Mouse (Mus musculus): ENCODE measurements at regions not wholly inside any gene's neighbourhood (a gene's known extent, or its start where the extent isn't known, plus 50 kb on each side); places are given as distances from the start of the nearest gene placed in this dataset.
"Not testable (repeated sequence)": the region's sequence is repeated elsewhere in the genome, so short reads cannot be mapped to it uniquely, and the experiment has no call there.

DNA sequence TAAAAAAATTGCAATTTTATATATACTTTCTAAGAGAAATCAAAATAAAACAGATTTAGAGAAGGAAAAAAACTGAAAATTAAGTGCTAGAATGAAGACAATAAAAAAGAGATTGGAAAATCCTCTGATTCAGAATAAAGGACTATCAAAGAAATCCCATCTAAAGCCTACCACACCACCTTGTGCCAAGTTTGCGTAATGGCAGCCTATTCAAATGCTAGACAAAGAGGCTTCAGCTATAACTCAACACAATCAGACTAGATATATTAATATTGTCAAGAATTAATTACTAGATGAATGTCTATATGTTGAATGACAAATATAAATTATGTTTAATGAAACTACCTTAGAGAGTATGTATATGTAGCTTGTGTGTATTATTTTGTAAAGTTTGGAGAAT is 221.9 kb upstream of the Ascc3 start:
- peak; percentile 84; the same call in 1 of the 2 replicates for ATAC-seq (replicated peaks)

DNA sequence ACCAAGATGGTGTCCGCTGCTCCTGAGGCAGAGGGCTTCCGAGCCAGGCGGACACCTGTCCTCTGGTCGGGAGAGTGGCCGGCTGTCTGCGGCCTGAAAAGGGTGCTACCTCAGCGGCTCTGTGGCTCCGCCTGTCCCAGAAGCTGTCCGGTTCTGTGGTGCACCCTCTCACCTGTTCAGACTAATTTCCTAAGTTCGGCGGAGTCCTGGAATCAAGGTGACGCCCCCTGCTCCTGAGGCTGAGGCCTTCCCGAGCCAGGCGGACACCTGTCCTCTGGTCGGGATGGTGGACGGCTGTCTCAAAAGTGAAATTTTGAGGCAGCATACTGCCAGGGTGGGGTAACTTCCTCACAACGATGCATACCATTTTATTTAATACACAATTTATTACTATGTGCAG is 199.9 kb upstream of the Ascc3 start:
- H3K9ac ChIP-seq; H3K27me3 ChIP-seq (replicated peaks); H3K27ac ChIP-seq; ATAC-seq (replicated peaks); H3K36me3 ChIP-seq (replicated peaks); H3K9me3 ChIP-seq; H3K4me1 ChIP-seq; H3K4me3 ChIP-seq; H3K4me2 ChIP-seq: not testable (repeated sequence)
- WGBS = 95% methylated on average over 17 of the region's 17 CpGs

More for the DNA sequence above, 221.9 kb upstream of the Ascc3 start:
- Histone ChIP-seq H3K9ac (no peak overlapping the region), H3K27me3 (replicated peaks) (no peaks in the 10 kb centered on the region), H3K27ac (no peak overlapping the region), H3K36me3 (replicated peaks) (no peaks in the 10 kb centered on the region), H3K9me3 (no peaks in the 10 kb centered on the region), H3K4me2 (no peak overlapping the region), H3K4me1 (no peaks in the 10 kb centered on the region), H3K4me3 (no peak overlapping the region)
- 44% methylated on average over 1 of the region's 1 CpGs for WGBS
